Mouse (Mus musculus): ENCODE data around the gene Sit1.

Gene Sit1

GRCm38 (mm10) chr4:43463102-43463501 is 20.4 kb downstream of the Sit1 start:
- POLR2A ChIA-PET = no interaction called here
- CTCF ChIA-PET = interaction anchor here in 1 of 4 experiments (0.6 kb wide), 1 partner anchor 536 kb away, joined by 3 read pairs; no protein-coding TSS in a partner anchor

GRCm38 (mm10) chr4:43457124-43457523 is 26.4 kb downstream of the Sit1 start:
- POLR2A ChIA-PET = interaction anchor here in 3 of 4 experiments (0.8 to 1.5 kb wide), 6 partner anchors 10 to 42 kb away, joined by 3 read pairs; partner anchors contain the start of genes Arhgef39 (in 1 of the 3) and Ccdc107 (in 1 of the 3)
- CTCF ChIA-PET = interaction anchor here (0.6 to 3.0 kb wide), 6 partner anchors 10 to 71 kb away, joined by 3 to 15 read pairs (median 4); no protein-coding TSS in a partner anchor

- POLR2A ChIA-PET = interaction anchor here in 2 of 4 experiments (0.6 to 1.5 kb wide), 4 partner anchors 11 to 224 kb away, joined by 3 read pairs; partner anchors contain the start of gene Arhgef39 (in 1 of the 2)
- CTCF ChIA-PET = interaction anchor here (0.5 to 1.1 kb wide), 9 partner anchors 10 to 1518 kb away, joined by 3 to 7 read pairs (median 4); no protein-coding TSS in a partner anchor
Measured at GRCm38 (mm10) chr4:43456470-43456869, 27.1 kb downstream of the Sit1 start.

- ChIA-PET POLR2A (interaction anchor here in 3 of 4 experiments (0.7 to 1.5 kb wide), 8 partner anchors 9 to 45 kb away, joined by 3 read pairs; partner anchors contain the start of gene Arhgef39 (in 1 of the 3)), CTCF (interaction anchor here in 3 of 4 experiments (0.5 to 1.5 kb wide), 11 partner anchors 22 to 1953 kb away, joined by 3 to 7 read pairs (median 3); no protein-coding TSS in a partner anchor)
Measured at GRCm38 (mm10) chr4:43454041-43454836, 29.3 kb downstream of the Sit1 start, which contains the start of gene Cd72. Gene Cd72, minus strand, starts transcription at chr4:43454628.

GRCm38 (mm10) chr4:43453413-43453812 is 30.1 kb downstream of the Sit1 start:
- ChIA-PET CTCF (interaction anchor here in 2 of 4 experiments (0.6 to 1.5 kb wide), 6 partner anchors 10 to 121 kb away, joined by 3 to 4 read pairs (median 3); no protein-coding TSS in a partner anchor), POLR2A (interaction anchor here in 3 of 4 experiments (0.9 to 1.4 kb wide), 4 partner anchors 8 to 16 kb away, joined by 3 read pairs; no protein-coding TSS in a partner anchor)

GRCm38 (mm10) chr4:43452315-43452714 is 31.2 kb downstream of the Sit1 start:
- CTCF ChIA-PET = interaction anchor here in 2 of 4 experiments (0.6 to 1.6 kb wide), 2 partner anchors 47 to 1133 kb away, joined by 3 read pairs; partner anchors contain the start of gene Arhgef39 (in 1 of the 2)
- POLR2A ChIA-PET = interaction anchor here in 2 of 4 experiments (0.6 to 1.3 kb wide), 4 partner anchors 9 to 29 kb away, joined by 3 to 4 read pairs (median 3); partner anchors contain the start of gene Tesk1 (in 1 of the 2)

GRCm38 (mm10) chr4:43448554-43448953 is 35.0 kb downstream of the Sit1 start:
- CTCF ChIA-PET = interaction anchor here in 3 of 4 experiments (0.5 to 1.6 kb wide), 3 partner anchors 16 to 394 kb away, joined by 3 to 8 read pairs (median 6); no protein-coding TSS in a partner anchor
- POLR2A ChIA-PET = interaction anchor here in 1 of 4 experiments (0.6 to 1.6 kb wide), 2 partner anchors 43 to 96 kb away, joined by 3 to 8 read pairs; no protein-coding TSS in a partner anchor

- ChIA-PET POLR2A (interaction anchor here in 2 of 4 experiments (1.3 to 1.6 kb wide), 2 partner anchors 44 to 46 kb away, joined by 3 read pairs; no protein-coding TSS in a partner anchor), CTCF (interaction anchor here (0.6 to 1.6 kb wide), 7 partner anchors 10 to 81 kb away, joined by 3 to 8 read pairs (median 4); no protein-coding TSS in a partner anchor)
Measured at GRCm38 (mm10) chr4:43447251-43447650, 36.3 kb downstream of the Sit1 start.

GRCm38 (mm10) chr4:43443511-43443910 is 40.0 kb downstream of the Sit1 start:
- POLR2A ChIA-PET = interaction anchor here in 3 of 4 experiments (0.6 to 1.4 kb wide), 21 partner anchors 8 to 443 kb away, joined by 3 to 9 read pairs (median 4); partner anchors contain the start of genes Ccdc107 (in 3 of the 3), Arhgef39 (in 1 of the 3), Cd72 (in 1 of the 3) and Creb3 (in 1 of the 3)
- CTCF ChIA-PET = interaction anchor here (0.5 to 1.3 kb wide), 9 partner anchors 10 to 378 kb away, joined by 3 to 8 read pairs (median 4); no protein-coding TSS in a partner anchor

GRCm38 (mm10) chr4:43442456-43443361 is 40.8 kb downstream of the Sit1 start:
- CTCF ChIA-PET = interaction anchor here in 2 of 4 experiments (1.0 to 1.3 kb wide), 2 partner anchors 36 to 37 kb away, joined by 5 to 6 read pairs; no protein-coding TSS in a partner anchor

GRCm38 (mm10) chr4:43442044-43442443 is 41.5 kb downstream of the Sit1 start:
- CTCF ChIA-PET = interaction anchor here (1.0 to 1.8 kb wide), 6 partner anchors 10 to 88 kb away, joined by 3 to 14 read pairs (median 5); no protein-coding TSS in a partner anchor
- POLR2A ChIA-PET = interaction anchor here in 2 of 4 experiments (1.6 kb wide), 3 partner anchors 10 to 120 kb away, joined by 4 to 6 read pairs (median 5); partner anchors contain the start of genes Creb3 (in 1 of the 2) and Tln1 (in 1 of the 2)

More at GRCm38 (mm10) chr4:43442456-43443361, 40.8 kb downstream of the Sit1 start:
- POLR2A ChIA-PET = interaction anchor here in 2 of 4 experiments (1.0 to 1.4 kb wide), 4 partner anchors 9 to 86 kb away, joined by 3 to 7 read pairs (median 6); partner anchors contain the start of gene Ccdc107 (in 1 of the 2)

GRCm38 (mm10) chr4:43441639-43442038 is 41.9 kb downstream of the Sit1 start, which contains the start of gene Tesk1:
Gene Tesk1, plus strand, starts transcription at chr4:43441939.
- POLR2A ChIA-PET = interaction anchor here in 3 of 4 experiments (0.8 to 1.8 kb wide), 19 partner anchors 9 to 395 kb away, joined by 3 to 10 read pairs (median 4); partner anchors contain the start of genes Arhgef39 (in 2 of the 3), Ccdc107 (in 2 of the 3), Creb3 (in 1 of the 3) and Fam166b (in 1 of the 3)
- CTCF ChIA-PET = interaction anchor here (0.6 to 1.8 kb wide), 14 partner anchors 10 to 1533 kb away, joined by 3 to 14 read pairs (median 4); partner anchors contain the start of genes Arhgef39 (in 1 of the 4) and Tpm2 (in 1 of the 4)

- POLR2A ChIA-PET = interaction anchor here in 3 of 4 experiments (0.6 to 2.0 kb wide), 10 partner anchors 8 to 1429 kb away, joined by 3 to 10 read pairs (median 4); partner anchors contain the start of genes Creb3 (in 1 of the 3), Tesk1 (in 1 of the 3) and Tln1 (in 1 of the 3)
- CTCF ChIA-PET = interaction anchor here (0.6 to 3.2 kb wide), 19 partner anchors 15 to 1419 kb away, joined by 3 to 23 read pairs (median 4); partner anchors contain the start of gene Sit1 (in 2 of the 4)
Measured at GRCm38 (mm10) chr4:43432832-43433231, 50.7 kb downstream of the Sit1 start.

Data from embryonic stem cell, embryonic (primary cell).